Mouse (Mus musculus) cerebellum, postnatal 36 days (tissue): ENCODE measurements around the gene Msgn1.
A peak's percentile ranks its signal among the peaks of the same experiment; 100 is the strongest.

Experiments
- DNase-seq, 2 experiments: peaks; one replicate each; pipeline ENCODE4 v3.0.0; 2021 to 2022; ENCODE audit warnings: mixed read lengths in 2 of 2

The Msgn1 gene

GRCm38 (mm10) chr12:11208872-11209271, at the start of gene Msgn1:
Msgn1 (minus strand) TSS chr12:11208972.
- no peak for DNase-seq

GRCm38 (mm10) chr12:11250322-11250721, 41.5 kb upstream of the Msgn1 start:
- DNase-seq = no peak

DNA sequence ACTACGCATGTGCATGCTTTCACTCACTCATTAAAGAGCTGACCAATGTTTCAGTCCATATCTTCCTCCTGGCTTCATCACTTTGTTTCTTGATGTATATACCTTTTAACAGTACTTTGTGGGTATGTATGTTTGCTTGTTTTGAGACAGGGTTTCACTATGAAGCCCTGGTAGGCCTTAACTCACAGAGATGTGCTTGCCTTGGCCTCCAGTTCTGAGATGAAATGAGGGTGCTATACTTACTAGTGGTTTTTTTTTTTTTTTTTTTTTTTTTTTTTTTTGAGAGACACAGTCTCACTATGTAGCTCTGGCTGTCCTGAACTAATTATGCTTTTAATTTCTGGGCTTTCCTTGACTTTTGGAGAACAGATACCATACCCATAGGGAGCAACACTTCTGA, 38.7 kb upstream of the Msgn1 start:
- DNase-seq = no peak

GRCm38 (mm10) chr12:11235996-11236395, 27.2 kb upstream of the Msgn1 start:
- DNase-seq = no peak

DNA sequence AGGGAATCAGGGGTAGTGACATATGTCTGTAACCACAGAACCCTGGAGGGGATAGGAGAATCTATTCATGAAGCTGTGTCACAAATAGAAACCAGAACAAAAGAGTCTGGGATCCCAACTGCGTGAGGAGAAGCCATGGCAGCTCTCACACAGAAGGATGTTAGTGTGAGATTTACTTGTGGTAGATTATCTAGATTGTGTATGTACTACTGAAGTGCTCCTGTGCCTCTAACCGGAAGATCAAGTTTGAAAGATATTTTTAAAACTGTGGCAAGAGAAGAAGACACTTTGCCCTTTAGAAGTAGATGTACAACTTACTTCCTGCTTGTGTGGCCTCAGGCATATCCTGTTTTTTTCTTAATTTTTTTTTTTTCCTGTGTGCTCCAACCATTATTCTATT, 21.5 kb upstream of the Msgn1 start:
- no peak for DNase-seq

GRCm38 (mm10) chr12:11226529-11227268, 17.9 kb upstream of the Msgn1 start:
- DNase-seq = no peak

- no peak for DNase-seq
Measured at GRCm38 (mm10) chr12:11226123-11226522, 17.4 kb upstream of the Msgn1 start.

- DNase-seq = no peak
Measured at GRCm38 (mm10) chr12:11224722-11225121, 15.9 kb upstream of the Msgn1 start.

- no peak for DNase-seq
Measured at GRCm38 (mm10) chr12:11223090-11223489, 14.3 kb upstream of the Msgn1 start.

DNA sequence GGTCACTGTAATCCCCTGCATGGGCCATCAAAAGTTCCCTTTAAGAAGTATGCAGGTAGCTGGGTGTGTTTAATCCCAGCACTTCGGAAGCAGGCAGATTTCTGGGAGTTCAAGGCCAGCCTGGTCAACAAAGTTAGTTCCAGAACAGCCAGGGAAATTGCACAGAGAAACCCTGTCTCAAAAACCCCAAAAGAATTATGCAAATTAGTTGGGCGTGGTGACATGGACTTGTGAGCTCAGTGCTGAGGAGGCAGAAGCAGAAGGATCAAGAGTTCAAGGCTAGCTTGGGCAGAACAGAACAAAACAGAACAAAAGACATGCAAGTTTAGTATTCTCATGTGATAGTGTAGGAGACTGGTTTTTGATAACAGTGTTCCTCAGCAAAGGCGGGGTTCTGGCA, 13.8 kb upstream of the Msgn1 start:
- no peak for DNase-seq

DNA sequence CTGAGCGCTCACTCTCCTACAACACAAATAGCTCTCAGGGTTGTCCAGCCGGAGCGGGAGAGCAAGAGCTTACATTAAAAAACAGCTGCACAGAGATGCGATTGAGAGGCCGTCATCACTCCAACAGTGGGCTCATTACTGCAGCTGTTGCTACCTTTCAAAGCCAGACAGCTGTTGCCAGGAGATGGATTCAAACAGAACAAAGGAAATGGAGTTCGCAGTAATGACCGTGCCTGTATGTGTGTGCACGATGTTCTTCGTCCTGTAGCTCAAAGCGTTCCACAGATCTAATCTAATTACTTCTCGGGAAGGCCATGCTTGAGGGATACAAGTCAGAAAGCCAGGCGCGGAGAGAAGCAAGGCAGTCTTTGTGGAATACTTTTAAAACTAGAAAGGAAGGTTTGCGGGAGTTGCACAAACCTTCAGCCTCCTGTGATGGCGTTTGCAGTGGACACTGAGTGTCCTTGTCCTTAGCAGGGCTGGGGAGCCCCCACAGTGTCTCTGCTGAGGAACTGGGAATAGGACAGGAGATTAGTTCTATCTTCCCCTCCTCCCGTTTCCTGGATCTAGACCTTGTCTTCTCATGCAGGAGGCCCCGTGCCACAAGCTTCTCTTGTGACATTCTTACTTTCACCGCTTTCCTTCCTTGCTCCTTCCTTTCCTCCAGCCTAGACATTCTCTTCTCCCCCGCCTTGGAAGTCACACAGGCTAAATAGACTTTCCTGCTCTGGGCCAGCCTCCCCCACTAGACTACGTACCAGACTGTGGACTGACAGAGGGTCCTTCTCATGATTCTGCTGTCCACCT, 13.0 kb upstream of the Msgn1 start:
- DNase-seq = no peak

- DNase-seq = no peak
Measured at GRCm38 (mm10) chr12:11217726-11218250, 9.0 kb upstream of the Msgn1 start.

DNA sequence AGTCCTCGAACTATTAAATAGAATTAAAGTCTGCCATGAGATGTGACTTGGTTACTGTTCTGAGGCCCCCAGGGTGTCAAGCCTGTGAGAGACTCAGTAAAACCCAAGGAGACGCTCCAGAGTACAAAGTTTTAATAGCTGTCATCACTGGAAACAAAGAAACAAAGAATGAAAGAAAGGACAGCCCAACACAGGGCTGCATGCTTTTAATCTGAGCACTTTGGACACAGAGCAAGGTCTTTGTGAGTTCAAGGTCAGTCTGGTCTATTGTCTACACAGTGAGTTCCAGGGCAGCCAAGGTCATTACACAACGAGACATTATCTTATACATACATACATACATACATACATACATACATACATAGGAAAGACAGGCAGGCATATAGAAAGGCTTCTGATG, 7.7 kb upstream of the Msgn1 start:
- DNase-seq = no peak

DNA sequence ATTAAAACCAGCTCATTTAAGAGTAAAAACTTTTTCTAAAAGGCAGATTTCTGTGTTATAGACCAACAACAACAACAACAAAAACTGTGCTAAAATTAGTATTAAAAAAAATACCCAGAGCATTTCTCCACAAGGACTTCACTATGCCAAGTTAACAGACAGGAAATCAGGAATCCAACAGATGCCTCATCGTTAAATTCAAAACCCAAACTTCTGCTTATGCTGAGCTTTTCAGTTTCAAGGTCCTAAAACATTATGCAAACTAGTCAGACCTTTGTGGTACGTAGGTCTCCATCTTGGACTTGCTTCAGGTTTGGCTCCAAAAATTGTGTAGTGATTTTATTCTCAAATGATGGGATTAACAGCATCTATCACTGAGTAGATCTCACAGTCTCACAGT, 6.8 kb upstream of the Msgn1 start:
- no peak for DNase-seq

- DNase-seq = no peak
Measured at GRCm38 (mm10) chr12:11214776-11215175, 6.0 kb upstream of the Msgn1 start.

DNA sequence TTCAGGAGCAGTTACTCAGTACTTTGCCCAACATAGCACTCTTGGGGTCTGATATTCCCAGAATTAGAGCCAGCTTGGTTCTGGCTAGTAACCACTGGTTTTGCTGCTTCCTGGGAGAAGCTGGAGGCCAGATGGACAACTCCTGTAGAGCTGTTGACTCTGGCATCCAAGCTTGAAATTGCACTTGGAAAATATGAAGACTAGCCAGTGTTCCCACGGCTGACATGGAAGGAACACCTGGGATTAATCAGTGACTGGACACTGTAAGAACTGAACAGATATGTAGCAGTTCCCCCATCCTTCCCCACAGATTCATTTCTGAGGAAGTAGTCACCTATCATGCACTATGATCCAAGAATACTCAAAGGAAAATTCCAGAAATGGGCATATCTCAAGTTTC, 4.1 kb upstream of the Msgn1 start:
- no peak for DNase-seq

DNA sequence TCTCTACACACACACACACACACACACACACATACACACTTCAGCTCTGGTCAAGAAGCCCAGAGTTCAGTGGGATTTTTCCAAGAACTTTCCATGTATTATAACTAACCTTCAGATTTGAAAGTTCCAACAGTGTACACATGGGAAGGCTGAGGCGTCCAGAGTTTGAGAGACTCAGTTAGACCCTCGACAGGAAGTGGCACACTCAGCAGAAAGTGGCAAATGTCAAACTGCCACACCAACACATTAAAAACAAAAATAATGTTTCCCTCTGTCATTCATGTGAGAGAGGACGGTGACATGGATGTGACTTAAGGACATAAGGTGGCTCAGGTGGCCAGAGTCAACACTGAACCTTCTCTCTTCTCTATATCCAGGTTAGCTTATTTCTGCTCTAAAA, 1.6 kb upstream of the Msgn1 start:
- no peak for DNase-seq

GRCm38 (mm10) chr12:11209636-11210035, 864 bp upstream of the Msgn1 start:
- no peak for DNase-seq

DNA sequence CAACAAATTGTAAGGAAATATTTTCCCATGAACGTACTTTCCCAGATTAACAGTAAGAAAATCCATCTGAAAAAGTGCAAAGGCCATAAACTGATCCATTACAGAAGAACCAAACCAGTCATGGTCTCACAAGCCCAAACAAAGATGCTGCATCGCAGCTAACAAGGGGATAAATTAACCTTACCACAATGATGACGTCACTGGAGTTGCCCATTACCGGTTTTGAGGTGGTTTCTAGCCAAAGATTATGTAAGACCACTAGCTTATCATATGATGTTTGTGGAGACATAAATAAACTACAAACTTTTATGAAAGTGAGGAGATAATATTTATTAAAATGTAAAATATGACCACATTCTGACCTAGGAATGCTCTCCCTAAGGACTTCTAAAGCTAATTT, 2.5 kb downstream of the Msgn1 start:
- no peak for DNase-seq

DNA sequence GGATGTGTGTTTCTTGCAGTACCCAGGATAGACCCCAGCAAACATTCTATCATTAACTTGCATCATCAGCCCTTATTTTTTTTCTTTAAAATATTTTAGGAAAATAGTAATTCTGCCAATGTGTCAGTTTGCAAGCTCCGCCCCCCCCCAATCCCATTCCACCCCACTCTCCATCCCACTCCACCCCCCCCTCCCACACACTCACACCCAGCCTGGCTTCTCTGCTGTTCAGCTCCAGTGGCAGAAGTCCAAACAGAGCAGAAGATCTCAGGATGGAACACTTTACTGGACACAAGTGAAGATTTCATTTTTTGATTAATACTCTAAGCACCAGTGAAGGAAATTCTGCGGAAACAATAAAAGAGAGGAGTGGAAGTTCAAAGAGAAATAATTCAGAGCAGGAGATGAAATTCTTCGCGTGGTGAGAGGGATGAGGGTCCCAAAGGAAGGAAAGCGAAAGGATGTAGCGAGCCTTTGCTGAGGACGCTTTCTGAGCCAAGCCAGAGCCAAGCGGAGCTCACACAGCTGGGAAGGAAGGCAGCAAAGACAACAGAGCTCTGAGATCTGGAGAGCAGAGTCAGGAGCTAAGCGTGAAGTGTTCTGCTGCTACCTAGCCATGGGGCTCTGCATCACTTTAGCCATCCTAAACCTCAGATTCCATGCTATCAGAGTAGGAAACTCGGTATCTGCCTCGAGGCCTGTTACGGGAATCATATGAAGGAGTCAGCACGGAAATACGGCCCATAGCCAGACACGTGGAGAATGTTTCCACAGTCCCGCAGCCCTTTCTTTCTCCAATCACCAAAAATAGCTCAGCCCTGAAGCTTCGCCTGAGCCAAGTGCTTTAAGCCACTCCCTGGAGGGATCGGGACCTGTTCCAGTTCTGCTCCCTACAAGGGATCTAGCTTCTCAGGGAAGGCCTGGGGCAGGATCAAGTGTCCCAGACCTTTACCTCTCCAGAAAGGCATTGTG, 4.8 kb downstream of the Msgn1 start:
- peak; percentile 39 to 40 for DNase-seq

GRCm38 (mm10) chr12:11202476-11202875, 6.3 kb downstream of the Msgn1 start:
- DNase-seq = no peak

DNA sequence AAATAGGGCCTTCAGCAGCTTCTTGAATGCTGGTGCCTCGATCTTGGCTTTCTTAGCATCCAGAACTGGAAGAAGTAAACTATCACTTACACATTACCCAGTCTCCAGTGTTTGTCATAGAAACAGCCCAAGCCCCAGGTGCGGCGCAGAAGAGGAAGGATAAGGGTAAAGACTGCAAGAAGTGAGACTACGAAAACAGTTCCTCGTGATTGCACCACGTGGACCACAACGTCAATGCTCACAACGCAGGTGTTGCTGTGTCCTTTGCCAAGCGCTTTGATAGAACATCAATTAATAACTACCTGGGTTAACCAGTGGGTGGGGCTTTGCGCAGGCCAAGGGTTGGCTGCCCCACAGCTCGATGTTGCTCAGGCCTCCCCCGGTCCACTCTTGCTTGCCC, 8.1 kb downstream of the Msgn1 start:
- no peak for DNase-seq

GRCm38 (mm10) chr12:11198551-11198950, 10.2 kb downstream of the Msgn1 start:
- no peak for DNase-seq
